Mouse (Mus musculus) heart, embryonic 10.5 days (tissue): ENCODE measurements around the gene Kif5a. TPM values are rescaled to one million over a fixed set of nuclear protein-coding genes. Genes with fewer than 3 reads are reported as not detected.
A peak's percentile ranks its signal among the peaks of the same experiment; 100 is the strongest.
"Not testable (repeated sequence)": the region's sequence is repeated elsewhere in the genome, so short reads cannot be mapped to it uniquely, and the experiment has no call there.

Experiments
- DNase-seq: peaks from one replicate; pipeline ENCODE4 v3.0.0-alpha.2; 2017; ENCODE audit warnings: low spot score
- H3K27ac ChIP-seq: fragments of 300-500 bp; sonication (generic); 2 replicates; pipeline ENCODE4 v1.5.1; 2016; ENCODE audit warnings: mild to moderate bottlenecking
- H3K27me3 ChIP-seq: fragments of 300-500 bp; sonication (generic); 2 replicates; pipeline ENCODE4 v1.6.1; 2016; ENCODE audit warnings: mild to moderate bottlenecking; ENCODE audit not compliant: poor library complexity, insufficient read depth, severe bottlenecking
- H3K36me3 ChIP-seq: fragments of 300-500 bp; sonication (generic); 2 replicates; pipeline ENCODE4 v1.6.1; 2016; ENCODE audit warnings: mild to moderate bottlenecking, moderate library complexity
- H3K4me1 ChIP-seq: fragments of 300-500 bp; sonication (generic); 2 replicates; pipeline ENCODE4 v1.6.1; 2016; ENCODE audit warnings: mild to moderate bottlenecking
- H3K4me3 ChIP-seq: fragments of 300-500 bp; sonication (generic); 2 replicates; pipeline ENCODE4 v1.5.1; 2016; ENCODE audit warnings: mild to moderate bottlenecking, moderate library complexity
- H3K9me3 ChIP-seq: fragments of 300-500 bp; sonication (generic); 2 replicates; pipeline ENCODE4 v1.6.1; 2016; ENCODE audit warnings: mild to moderate bottlenecking, moderate library complexity
- WGBS: fragments of 180-500 bp; shearing (Covaris S2); methylation state at CpG from one replicate; pipeline ENCODE4 v1.1.7; 2016; 5-methylcytosine and 5-hydroxymethylcytosine counted together
- polyA plus RNA-seq: library from polyadenylated mRNA; unstranded; fragments of >200 nt; fragmentation: Nextera tagmentation; extraction: Ambion mirVana; gene quantifications from 2 replicates; pipeline ENCODE4 v1.2.1, GENCODE M21; 2016

The Kif5a gene
- polyA plus RNA-seq: 0.41 and 1.4 TPM in 2 replicates

GRCm38 (mm10) chr10:127262548-127263398 lies at the start of gene Kif5a:
Gene Kif5a, minus strand, starts transcription at chr10:127263348.
- H3K4me3 ChIP-seq: peak within 1 kb of the TSS; percentile 63
- DNase-seq: no peak
- 2% methylated on average over 43 of the region's 53 CpGs for WGBS

GRCm38 (mm10) chr10:127312858-127313257 lies 49.7 kb upstream of the Kif5a start:
- 72% methylated on average over 4 of the region's 4 CpGs for WGBS
- no peaks in the 10 kb centered on the region; the same call in 1 of the 2 replicates for H3K27me3 ChIP-seq
- no peak overlapping the region for H3K27ac ChIP-seq
- H3K4me3 ChIP-seq: no peak overlapping the region
- peaks cover 22% of the 10 kb centered on the region for H3K36me3 ChIP-seq
- no peaks in the 10 kb centered on the region for H3K9me3 ChIP-seq
- DNase-seq: no peak
- peaks cover 10% of the 10 kb centered on the region for H3K4me1 ChIP-seq

More at GRCm38 (mm10) chr10:127262548-127263398, at the start of gene Kif5a:
- Histone ChIP-seq H3K36me3 (no peaks in the 10 kb centered on the region), H3K4me1 (peaks cover 21% of the 10 kb centered on the region), H3K27me3 (peaks cover 53% of the 10 kb centered on the region), H3K9me3 (no peaks in the 10 kb centered on the region), H3K27ac (peak within 1 kb of the TSS; percentile 4; the same call in 1 of the 2 replicates)

DNA sequence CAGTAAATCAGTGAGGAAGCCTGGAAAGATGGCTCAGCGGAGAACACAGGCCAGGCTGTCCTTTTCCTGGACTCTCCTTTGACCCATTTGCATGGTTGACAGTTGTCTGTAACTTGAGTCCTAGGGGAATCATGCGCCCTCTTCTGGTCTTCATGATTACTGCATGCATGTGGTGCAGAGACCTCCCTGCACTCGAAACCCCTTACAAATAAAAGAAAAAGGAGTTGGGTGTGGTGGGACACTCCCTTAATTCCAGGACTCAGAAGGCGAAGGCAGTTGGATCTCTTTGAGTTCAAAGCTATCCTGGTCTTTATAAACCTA lies 49.2 kb upstream of the Kif5a start:
- peak; percentile 92 for DNase-seq
- Histone ChIP-seq H3K4me3 (peak overlapping the region; percentile 77), H3K36me3 (peaks cover 28% of the 10 kb centered on the region), H3K27me3 (no peaks in the 10 kb centered on the region), H3K4me1 (peaks cover 10% of the 10 kb centered on the region), H3K27ac (peak overlapping the region; percentile 91), H3K9me3 (no peaks in the 10 kb centered on the region)
- 2% methylated on average over 4 of the region's 4 CpGs for WGBS

DNA sequence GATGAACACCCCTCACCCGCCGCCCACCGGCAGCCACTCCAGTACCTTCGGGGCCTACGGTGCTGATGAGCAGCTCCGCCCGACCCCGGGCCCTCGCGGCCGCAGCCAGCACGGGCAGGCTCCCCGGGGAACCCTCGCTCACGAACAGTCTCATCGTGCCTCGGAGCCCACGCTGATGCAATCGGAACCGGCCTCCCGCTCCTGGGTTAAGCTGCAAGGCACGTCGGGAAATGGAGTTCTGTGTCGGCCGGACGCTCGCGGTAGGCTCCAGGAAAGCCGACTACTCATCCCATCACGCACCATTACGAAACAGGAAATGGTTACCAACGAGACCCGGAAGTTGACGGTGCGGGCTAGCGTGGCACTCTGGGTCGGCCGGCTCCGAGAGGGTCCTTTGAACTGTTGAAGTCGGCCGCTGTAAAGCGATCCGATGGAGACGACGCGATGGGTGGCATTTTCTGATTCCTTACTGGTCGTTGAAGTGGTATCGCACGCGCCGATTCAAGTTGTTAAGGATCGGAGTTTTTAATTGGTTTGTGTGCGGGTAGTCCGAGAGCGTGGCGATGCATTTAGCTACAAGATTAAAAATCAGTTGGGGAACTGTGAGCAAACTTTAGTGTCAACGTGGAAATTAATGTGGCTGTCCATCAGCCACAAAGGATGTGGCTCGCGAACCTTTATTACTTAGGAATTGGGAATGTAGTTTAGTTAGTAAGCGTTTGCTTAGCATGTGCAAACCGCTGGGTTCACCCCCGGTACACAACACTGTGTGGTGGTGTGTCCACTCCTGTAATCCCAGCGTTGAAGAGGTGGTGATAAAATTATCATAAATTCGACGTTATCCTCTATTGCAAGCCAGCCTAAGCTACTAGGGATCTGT lies 48.6 kb upstream of the Kif5a start, which contains the start of gene Mars:
TSS of gene Mars (minus strand) at position 311 of the 880 bp plus-strand sequence.
- under 1% methylated on average over 65 of the region's 65 CpGs for WGBS

GRCm38 (mm10) chr10:127310523-127311475 lies 47.7 kb upstream of the Kif5a start:
- 35% methylated on average over 23 of the region's 23 CpGs for WGBS

More for the DNA sequence above, 48.6 kb upstream of the Kif5a start, which contains the start of gene Mars:
- H3K9me3 ChIP-seq: no peaks in the 10 kb centered on the region
- peak within 1 kb of the TSS; percentile 91 for H3K27ac ChIP-seq
- peaks cover 10% of the 10 kb centered on the region for H3K4me1 ChIP-seq
- no peaks in the 10 kb centered on the region for H3K27me3 ChIP-seq
- DNase-seq: peak; percentile 97
- H3K36me3 ChIP-seq: peaks cover 34% of the 10 kb centered on the region
- H3K4me3 ChIP-seq: peak within 1 kb of the TSS; percentile 77

GRCm38 (mm10) chr10:127309167-127309566 lies 46.0 kb upstream of the Kif5a start:
- H3K27ac ChIP-seq, H3K27me3 ChIP-seq, H3K9me3 ChIP-seq, H3K4me1 ChIP-seq, DNase-seq, H3K4me3 ChIP-seq: not testable (repeated sequence)
- 83% methylated on average over 3 of the region's 3 CpGs for WGBS
- peaks cover 59% of the 10 kb centered on the region for H3K36me3 ChIP-seq

More at GRCm38 (mm10) chr10:127310523-127311475, 47.7 kb upstream of the Kif5a start:
- H3K4me1 ChIP-seq: peaks cover 10% of the 10 kb centered on the region
- no peaks in the 10 kb centered on the region for H3K27me3 ChIP-seq
- H3K36me3 ChIP-seq: peaks cover 43% of the 10 kb centered on the region
- no peaks in the 10 kb centered on the region for H3K9me3 ChIP-seq
- peak; percentile 85 for DNase-seq
- peak overlapping the region; percentile 91 for H3K27ac ChIP-seq
- H3K4me3 ChIP-seq: peak overlapping the region; percentile 77

DNA sequence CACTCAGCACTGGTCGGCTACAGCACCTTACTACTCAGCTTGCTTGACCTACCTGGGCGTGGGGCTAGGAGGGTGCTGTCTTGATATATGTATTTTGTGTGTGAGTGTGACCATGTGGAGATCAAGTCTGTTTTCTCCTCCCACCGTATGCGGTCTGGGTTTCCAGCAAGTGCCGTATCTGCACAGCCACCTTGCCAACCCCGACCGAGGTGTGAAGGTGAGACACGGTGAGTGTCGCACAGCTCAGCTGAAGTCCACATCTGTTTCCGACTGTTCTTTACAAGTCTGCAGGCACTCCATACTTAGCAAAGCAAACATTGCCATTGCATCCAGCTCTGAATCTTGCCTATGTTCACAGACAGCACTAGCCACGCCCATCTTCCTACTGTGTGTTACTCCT lies 40.0 kb upstream of the Kif5a start:
- Histone ChIP-seq H3K9me3 (no peaks in the 10 kb centered on the region), H3K27me3 (no peaks in the 10 kb centered on the region), H3K4me1 (no peaks in the 10 kb centered on the region), H3K27ac (no peak overlapping the region), H3K4me3 (no peak overlapping the region), H3K36me3 (peaks cover 98% of the 10 kb centered on the region)
- 93% methylated on average over 11 of the region's 11 CpGs for WGBS
- DNase-seq: no peak

DNA sequence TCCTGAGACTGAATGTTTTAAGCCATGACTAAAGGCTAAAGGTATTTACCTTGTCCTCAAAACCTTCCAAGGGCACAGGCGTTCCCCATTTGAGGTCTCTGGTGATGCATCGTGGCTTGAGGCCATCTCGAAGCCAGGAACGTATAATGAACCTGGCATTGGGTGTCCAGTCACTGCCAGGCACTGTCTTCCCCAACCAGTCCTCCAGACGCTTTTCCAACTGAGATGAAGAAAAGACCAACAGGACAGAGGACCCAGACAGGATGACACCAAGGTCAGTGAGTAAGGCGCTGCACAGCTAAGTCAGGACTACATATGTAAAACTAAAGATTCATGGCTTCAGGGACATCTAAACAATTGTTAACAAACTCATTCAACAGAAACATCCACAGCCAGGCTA lies 37.2 kb upstream of the Kif5a start:
- 94% methylated on average over 6 of the region's 6 CpGs for WGBS
- H3K27me3 ChIP-seq: no peaks in the 10 kb centered on the region
- no peak for DNase-seq
- no peak overlapping the region for H3K27ac ChIP-seq
- no peak overlapping the region for H3K4me3 ChIP-seq
- H3K9me3 ChIP-seq: no peaks in the 10 kb centered on the region
- H3K36me3 ChIP-seq: peaks cover 98% of the 10 kb centered on the region
- H3K4me1 ChIP-seq: peaks cover 22% of the 10 kb centered on the region

- no peak for DNase-seq
- H3K27ac ChIP-seq: peak overlapping the region; percentile 11; the same call in 1 of the 2 replicates
- 74% methylated on average over 16 of the region's 16 CpGs for WGBS
- no peak overlapping the region for H3K4me3 ChIP-seq
- H3K27me3 ChIP-seq: no peaks in the 10 kb centered on the region
- H3K4me1 ChIP-seq: peaks cover 37% of the 10 kb centered on the region
- peaks cover 92% of the 10 kb centered on the region for H3K36me3 ChIP-seq
- no peaks in the 10 kb centered on the region for H3K9me3 ChIP-seq
These were observed 34.1 kb upstream of the Kif5a start for GRCm38 (mm10) chr10:127297015-127297871.

DNA sequence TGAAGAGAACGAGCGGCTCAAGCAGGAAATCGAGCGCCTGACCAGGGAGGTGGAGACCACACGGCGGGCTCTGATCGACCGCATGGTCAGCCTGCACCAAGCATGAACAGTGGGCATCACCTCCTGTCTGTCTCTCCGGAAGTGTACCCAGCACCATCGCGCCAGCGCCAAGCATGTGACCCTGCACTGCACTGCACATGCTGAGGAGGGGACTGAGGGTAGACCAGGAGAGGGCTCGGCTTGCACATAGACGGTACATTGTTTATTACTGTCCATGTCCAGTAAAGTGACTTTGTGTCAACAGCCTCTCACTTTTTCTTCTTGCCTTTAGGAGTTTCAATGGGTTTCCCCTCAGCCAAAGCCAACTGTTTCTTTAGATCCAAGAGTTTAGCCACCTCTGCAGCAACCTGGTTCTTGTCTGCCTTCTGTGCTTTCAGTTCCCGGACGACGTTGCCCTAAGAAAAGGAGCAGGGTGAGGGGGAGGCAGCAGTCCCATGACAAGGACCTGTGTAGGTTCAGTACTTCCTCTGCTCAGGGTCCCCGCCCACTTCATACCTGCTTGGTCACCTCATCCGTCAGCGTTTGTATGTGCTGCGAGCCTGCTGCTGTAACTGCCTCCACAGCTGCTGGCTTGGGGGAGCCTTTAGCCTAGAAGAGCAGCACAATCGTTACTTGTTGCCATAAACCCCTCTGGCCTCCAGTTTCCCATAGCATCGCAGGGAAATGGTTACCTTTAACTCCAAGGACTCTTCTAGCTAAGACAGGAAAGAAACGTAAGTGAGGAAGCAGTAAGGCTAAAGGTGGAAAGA lies 33.0 kb upstream of the Kif5a start:
- no peak for DNase-seq
- H3K9me3 ChIP-seq: no peaks in the 10 kb centered on the region
- H3K4me3 ChIP-seq: no peak overlapping the region
- H3K27me3 ChIP-seq: no peaks in the 10 kb centered on the region
- H3K27ac ChIP-seq: peak overlapping the region; percentile 11; the same call in 1 of the 2 replicates
- H3K36me3 ChIP-seq: peaks cover 82% of the 10 kb centered on the region
- WGBS: 89% methylated on average over 24 of the region's 24 CpGs
- peaks cover 46% of the 10 kb centered on the region for H3K4me1 ChIP-seq
